Mouse (Mus musculus) neural tube, embryonic 15.5 days (tissue): ENCODE results near the gene Hist1h1e. TPM values are rescaled to one million over a fixed set of nuclear protein-coding genes. Genes with fewer than 3 reads are reported as not detected.
"Not testable (repeated sequence)": the region's sequence is repeated elsewhere in the genome, so short reads cannot be mapped to it uniquely, and the experiment has no call there.

Experiments
- ATAC-seq: fragments of 200-750 bp; cut with Nextera tagmentation; 2 replicates; pipeline ENCODE4 v1.8.0; 2017; ENCODE audit warnings: mild to moderate bottlenecking, moderate TSS enrichment, moderate library complexity; ENCODE audit not compliant: low FRiP score
- H3K27ac ChIP-seq: fragments of 300-500 bp; sonication (generic); replicated peaks from 2 replicates; pipeline ENCODE4 v1.5.1; 2015; ENCODE audit warnings: mild to moderate bottlenecking, inconsistent platforms
- H3K27me3 ChIP-seq: fragments of 300-500 bp; sonication (generic); replicated peaks from 2 replicates; pipeline ENCODE4 v1.6.1; 2015; ENCODE audit warnings: inconsistent platforms
- H3K36me3 ChIP-seq: fragments of 300-500 bp; sonication (generic); 2 replicates; pipeline ENCODE4 v1.6.1; 2015; ENCODE audit warnings: inconsistent platforms
- H3K4me1 ChIP-seq: fragments of 300-500 bp; sonication (generic); 2 replicates; pipeline ENCODE4 v1.6.1; 2015; ENCODE audit warnings: inconsistent platforms
- H3K4me2 ChIP-seq: fragments of 300-500 bp; sonication (generic); 2 replicates; pipeline ENCODE4 v1.6.1; 2015; ENCODE audit warnings: inconsistent platforms, mild to moderate bottlenecking, moderate library complexity
- H3K4me3 ChIP-seq: fragments of 300-500 bp; sonication (generic); replicated peaks from 2 replicates; pipeline ENCODE4 v1.5.1; 2015; ENCODE audit warnings: mild to moderate bottlenecking, inconsistent platforms
- H3K9ac ChIP-seq: fragments of 300-500 bp; sonication (generic); replicated peaks from 2 replicates; pipeline ENCODE4 v1.6.1; 2015; ENCODE audit warnings: mild to moderate bottlenecking, inconsistent platforms
- H3K9me3 ChIP-seq: fragments of 300-500 bp; sonication (generic); replicated peaks from 2 replicates; pipeline ENCODE4 v1.6.1; 2016; ENCODE audit warnings: inconsistent platforms
- WGBS: fragments of 180-500 bp; shearing (Covaris S2); methylation state at CpG from one replicate; pipeline ENCODE4 v1.1.7; 2015; ENCODE audit warnings: mixed read lengths; 5-methylcytosine and 5-hydroxymethylcytosine counted together
- polyA plus RNA-seq: library from polyadenylated mRNA; unstranded; fragments of >200 nt; fragmentation: Nextera tagmentation; extraction: Ambion mirVana; gene quantifications from 2 replicates; pipeline ENCODE4 v1.2.1, GENCODE M21; 2015

The Hist1h1e gene
- polyA plus RNA-seq, 1 experiment from 2014 or later = 4.3 TPM

DNA sequence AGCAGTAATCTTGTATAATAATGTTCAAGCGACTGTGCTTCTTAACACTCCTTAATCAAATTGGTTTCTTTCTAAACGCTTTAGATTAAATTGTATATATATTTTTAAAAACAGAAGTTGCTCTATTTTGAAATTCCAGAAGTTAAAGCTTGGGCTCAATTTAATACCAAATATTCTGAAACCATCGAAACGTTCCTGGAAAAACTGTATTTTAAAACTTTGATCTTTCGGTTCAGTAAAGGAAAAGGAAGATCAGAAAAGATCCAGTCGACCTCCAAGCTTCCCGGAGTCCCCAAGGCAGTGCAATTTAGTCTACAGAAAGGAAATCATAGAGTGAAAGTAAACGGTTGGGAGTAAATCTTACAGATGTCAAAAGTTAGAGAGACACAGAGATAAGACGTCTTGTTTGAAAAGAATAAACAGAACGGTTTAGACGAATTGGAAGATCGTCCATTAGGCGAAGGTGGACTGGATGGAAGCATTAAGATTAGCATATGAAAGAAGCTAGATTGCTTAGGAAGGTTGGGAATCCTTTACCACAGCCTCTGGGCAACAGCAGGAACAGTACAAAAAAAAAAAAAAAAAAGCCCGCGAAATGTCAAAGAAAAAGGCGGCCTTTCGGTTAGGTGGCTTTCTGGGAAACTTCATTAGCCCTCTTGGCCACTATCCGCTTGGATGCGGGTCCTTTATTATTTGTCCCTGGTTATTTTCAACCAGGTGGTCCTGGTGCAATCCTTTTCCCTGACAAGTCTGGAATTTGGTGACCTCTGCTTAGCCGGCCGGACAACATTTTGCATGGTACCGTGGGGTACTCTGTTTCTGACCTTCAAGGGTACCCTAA, 36.0 kb downstream of the Hist1h1e start:
- Histone ChIP-seq H3K27me3 (no peaks in the 10 kb centered on the region), H3K9ac (peak overlapping the region; percentile 21), H3K36me3 (no peaks in the 10 kb centered on the region), H3K4me2 (peak overlapping the region; percentile 87), H3K27ac (peak overlapping the region; percentile 90), H3K9me3 (no peaks in the 10 kb centered on the region), H3K4me1 (peaks cover 31% of the 10 kb centered on the region), H3K4me3 (peak overlapping the region; percentile 31)
- no peak for ATAC-seq
- under 1% methylated on average over 22 of the region's 22 CpGs for WGBS

DNA sequence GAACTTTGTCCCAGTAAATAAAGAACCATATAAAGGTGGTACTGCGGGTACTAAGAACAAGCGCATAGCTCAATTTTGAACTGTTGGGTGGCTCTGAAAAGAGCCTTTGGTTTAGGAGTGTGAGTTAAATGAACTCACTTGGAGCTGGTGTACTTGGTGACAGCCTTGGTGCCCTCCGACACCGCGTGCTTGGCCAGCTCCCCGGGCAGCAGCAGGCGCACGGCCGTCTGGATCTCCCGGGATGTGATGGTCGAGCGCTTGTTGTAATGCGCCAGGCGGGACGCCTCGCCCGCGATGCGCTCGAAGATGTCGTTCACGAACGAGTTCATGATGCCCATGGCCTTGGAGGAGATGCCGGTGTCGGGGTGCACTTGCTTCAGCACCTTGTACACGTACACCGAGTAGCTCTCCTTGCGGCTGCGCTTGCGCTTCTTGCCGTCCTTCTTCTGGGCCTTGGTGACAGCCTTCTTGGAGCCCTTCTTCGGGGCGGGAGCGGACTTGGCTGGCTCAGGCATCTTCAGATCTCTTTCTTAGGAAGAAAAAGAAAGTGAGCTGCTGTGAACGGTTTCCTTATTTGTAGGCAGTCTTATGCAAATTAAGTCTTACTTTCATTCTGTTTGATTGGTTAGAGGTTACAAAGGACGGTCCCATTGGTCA, 36.8 kb downstream of the Hist1h1e start:
- peaks cover 31% of the 10 kb centered on the region for H3K4me1 ChIP-seq
- H3K9me3 ChIP-seq, H3K27me3 ChIP-seq, H3K36me3 ChIP-seq: not testable (repeated sequence)
- peak overlapping the region; percentile 87 for H3K4me2 ChIP-seq
- WGBS = under 1% methylated on average over 26 of the region's 36 CpGs
- peak overlapping the region; percentile 61 for H3K9ac ChIP-seq
- ATAC-seq = peak; percentile 92
- peak overlapping the region; percentile 47 for H3K4me3 ChIP-seq
- peak overlapping the region; percentile 90 for H3K27ac ChIP-seq

DNA sequence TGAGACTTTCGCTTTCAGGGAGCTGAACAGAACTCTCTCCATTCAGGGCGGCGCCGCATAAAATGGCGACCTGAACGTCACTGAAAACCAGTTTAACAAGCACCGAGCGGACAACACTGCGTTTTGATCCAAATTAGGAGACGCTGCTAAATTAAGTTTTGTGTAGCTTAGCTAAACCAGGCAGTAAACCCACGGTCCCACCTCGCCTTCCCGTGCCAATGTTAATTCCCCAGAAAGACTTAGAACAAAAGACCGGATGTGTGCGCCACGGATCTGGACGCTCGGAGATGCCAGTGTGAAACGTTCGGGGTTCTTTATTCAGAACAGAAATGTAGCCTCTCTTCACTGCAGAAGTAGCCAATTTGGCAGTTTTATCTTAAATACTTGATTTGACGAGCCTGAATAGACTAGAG, 37.3 kb downstream of the Hist1h1e start:
- no peaks in the 10 kb centered on the region for H3K36me3 ChIP-seq
- H3K4me1 ChIP-seq = peaks cover 31% of the 10 kb centered on the region
- ATAC-seq = peak; percentile 23; the same call in 1 of the 2 replicates
- no peaks in the 10 kb centered on the region for H3K27me3 ChIP-seq
- H3K9ac ChIP-seq = peak overlapping the region; percentile 61
- peak overlapping the region; percentile 87 for H3K4me2 ChIP-seq
- peak overlapping the region; percentile 47 for H3K4me3 ChIP-seq
- under 1% methylated on average over 21 of the region's 21 CpGs for WGBS
- no peaks in the 10 kb centered on the region for H3K9me3 ChIP-seq
- peak overlapping the region; percentile 90 for H3K27ac ChIP-seq

DNA sequence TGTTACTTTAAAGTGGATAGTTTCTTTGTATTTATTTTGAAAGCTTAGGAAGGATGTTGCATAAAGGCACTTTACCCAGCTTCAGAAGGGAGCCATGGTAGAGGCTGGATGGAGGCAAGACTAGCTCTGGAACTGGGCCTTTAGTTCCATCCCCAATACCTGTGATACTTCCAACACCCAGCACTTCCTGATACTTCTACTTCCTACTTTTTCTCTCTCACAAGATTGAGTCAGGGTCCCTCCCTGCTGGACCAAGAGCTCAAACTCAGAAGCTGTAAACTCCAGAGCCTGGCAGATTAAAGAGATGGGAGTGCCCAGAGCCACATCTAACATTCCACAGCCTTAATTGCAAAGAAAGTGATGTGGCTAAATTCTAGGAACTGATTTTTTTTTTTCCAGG, 38.0 kb downstream of the Hist1h1e start:
- Histone ChIP-seq H3K36me3 (no peaks in the 10 kb centered on the region), H3K4me2 (peak overlapping the region; percentile 87), H3K4me3 (peak overlapping the region; percentile 47), H3K4me1 (peaks cover 31% of the 10 kb centered on the region), H3K9me3 (no peaks in the 10 kb centered on the region), H3K27me3 (no peaks in the 10 kb centered on the region), H3K9ac (peak overlapping the region; percentile 61), H3K27ac (peak overlapping the region; percentile 90)
- no peak for ATAC-seq

DNA sequence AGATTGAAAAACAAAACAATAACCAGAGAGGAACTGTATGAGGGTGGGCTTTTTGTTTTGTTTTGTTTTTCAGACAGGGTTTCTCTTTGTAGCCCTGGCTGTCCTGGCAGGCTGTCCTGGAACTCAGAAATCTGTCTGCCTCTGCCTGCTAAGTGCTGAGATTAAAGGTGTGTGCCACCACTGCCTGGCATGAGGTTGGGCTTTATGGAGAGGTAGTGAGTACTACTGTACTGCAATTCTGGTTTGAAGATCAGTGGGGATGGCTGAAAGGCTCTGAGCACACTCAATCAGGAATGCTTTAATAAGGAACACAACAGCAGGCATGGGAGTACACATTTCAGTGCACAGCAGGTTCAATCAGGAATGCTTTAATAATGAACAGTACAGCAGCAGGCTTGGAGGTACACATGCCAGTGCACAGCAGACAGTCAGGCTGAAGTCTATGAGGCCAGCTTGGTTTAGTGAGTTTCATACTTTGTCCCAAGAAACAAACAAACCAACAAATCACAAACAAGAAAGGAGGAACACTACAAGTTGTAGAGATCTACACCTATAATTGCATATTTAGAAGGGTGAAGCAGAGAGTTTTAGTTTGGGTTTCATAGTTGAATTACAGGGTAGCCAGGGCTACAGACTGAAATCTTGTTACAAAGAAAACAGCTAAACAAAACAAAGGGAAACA, 38.8 kb downstream of the Hist1h1e start:
- ATAC-seq = no peak
- H3K4me3 ChIP-seq = no peak overlapping the region
- no peak overlapping the region for H3K4me2 ChIP-seq

DNA sequence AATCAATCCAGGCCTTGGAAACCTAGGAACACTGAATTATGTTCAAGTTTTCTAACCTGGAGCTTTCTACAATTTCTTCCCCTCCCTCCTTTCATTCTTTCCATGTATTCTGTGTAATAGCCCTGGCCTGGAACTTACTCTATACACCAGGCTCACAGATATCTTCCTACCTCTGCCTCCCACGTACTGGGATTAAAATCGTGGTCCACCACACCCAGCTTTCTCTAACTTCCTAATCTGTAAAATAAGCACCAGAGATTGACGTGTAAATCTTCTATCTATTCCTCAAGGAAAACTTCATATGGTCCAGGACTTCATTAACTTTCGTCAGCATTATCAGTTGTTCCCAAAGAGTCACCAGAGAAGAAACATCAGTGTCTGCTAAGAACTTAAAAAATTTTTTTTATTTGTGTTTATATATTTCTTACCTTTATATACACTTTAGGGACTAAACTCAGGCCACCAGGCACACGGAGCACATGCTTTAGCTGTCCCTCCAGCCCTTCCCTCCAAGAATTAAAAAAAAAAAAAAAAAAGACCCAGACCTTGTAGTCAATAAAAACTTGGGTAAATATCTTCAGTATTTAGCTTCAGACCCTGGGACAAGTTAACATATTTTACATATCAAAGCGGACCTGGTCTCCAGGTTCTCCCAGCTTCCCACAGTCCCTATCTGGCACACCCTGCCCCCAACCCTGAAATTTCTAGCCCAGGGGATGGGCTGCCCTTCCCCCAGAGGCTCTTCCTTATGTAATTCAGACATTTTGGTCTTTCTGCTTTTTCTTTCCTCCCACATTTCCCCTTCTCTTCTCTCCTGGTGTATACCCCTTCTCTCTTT, 39.9 kb downstream of the Hist1h1e start:
- H3K4me3 ChIP-seq = peak overlapping the region; percentile 50
- ATAC-seq = no peak
- WGBS = 6% methylated on average over 6 of the region's 6 CpGs
- peak overlapping the region; percentile 81 for H3K27ac ChIP-seq
- H3K4me2 ChIP-seq = peak overlapping the region; percentile 73
- peaks cover 31% of the 10 kb centered on the region for H3K4me1 ChIP-seq
- H3K27me3 ChIP-seq = no peaks in the 10 kb centered on the region
- peak overlapping the region; percentile 49 for H3K9ac ChIP-seq
- H3K36me3 ChIP-seq = no peaks in the 10 kb centered on the region
- no peaks in the 10 kb centered on the region for H3K9me3 ChIP-seq

More for the DNA sequence above, 38.8 kb downstream of the Hist1h1e start:
- Histone ChIP-seq H3K27me3 (no peaks in the 10 kb centered on the region), H3K9me3 (no peaks in the 10 kb centered on the region), H3K36me3 (no peaks in the 10 kb centered on the region), H3K4me1 (peaks cover 31% of the 10 kb centered on the region), H3K27ac (no peak overlapping the region), H3K9ac (no peak overlapping the region)

DNA sequence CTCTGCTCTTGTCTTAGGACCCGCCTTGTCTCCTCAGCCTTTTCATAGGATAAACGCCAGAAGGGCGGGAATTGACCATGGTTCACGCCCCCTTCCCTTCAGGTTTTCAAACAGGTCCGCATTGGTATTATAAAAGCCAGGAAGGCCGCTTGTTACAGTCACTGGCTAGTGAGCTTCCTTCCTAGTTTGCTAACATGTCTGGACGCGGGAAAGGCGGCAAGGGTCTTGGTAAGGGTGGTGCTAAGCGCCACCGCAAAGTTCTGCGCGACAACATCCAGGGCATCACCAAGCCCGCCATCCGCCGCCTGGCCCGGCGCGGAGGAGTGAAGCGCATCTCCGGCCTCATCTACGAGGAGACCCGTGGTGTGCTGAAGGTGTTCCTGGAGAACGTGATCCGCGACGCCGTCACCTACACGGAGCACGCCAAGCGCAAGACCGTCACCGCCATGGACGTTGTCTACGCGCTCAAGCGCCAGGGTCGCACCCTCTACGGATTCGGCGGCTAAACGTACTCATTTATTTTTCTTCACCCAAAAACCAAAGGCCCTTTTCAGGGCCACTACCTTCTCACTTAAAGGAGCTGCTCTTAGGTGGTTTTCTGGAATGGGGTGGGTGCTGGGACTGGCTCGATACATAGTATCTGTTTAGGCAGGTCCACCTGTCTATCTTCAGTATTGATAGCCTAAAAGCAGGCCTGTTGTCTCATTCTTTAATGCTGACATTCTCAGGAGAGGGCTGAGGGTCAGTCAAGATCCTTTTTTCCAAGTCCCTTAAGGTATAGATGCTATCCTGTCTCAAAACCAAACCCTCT, 40.7 kb downstream of the Hist1h1e start, which contains the start of gene Hist1h4d:
Hist1h4d (plus strand) TSS at position 191 of the 811 bp plus-strand sequence.
- no peaks in the 10 kb centered on the region for H3K36me3 ChIP-seq
- H3K27ac ChIP-seq = peak within 1 kb of the TSS; percentile 81
- peak; percentile 91 for ATAC-seq
- peak within 1 kb of the TSS; percentile 73 for H3K4me2 ChIP-seq
- H3K4me3 ChIP-seq = peak within 1 kb of the TSS; percentile 50
- no peaks in the 10 kb centered on the region for H3K27me3 ChIP-seq
- peak within 1 kb of the TSS; percentile 49 for H3K9ac ChIP-seq
- H3K9me3 ChIP-seq = no peaks in the 10 kb centered on the region
- H3K4me1 ChIP-seq = peaks cover 33% of the 10 kb centered on the region
- WGBS = under 1% methylated on average over 43 of the region's 43 CpGs

DNA sequence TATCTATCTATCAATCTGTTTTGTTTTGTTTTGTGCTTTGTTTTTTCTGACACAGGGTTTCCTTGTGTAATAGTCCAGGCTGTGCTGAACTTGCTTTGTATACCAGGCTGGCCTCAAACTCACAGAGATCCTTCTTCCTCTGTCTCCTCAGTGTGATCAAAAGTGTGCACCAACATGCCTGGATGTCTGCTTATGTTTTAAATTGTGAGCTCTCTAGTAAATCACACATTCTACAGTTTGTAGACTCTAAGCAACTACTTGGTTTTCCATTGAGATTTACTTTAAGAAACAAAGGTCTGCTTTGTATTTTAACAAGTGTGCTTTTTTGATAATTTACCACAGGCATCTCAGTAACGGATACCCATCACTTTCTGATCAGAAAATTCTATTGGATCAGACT, 44.5 kb downstream of the Hist1h1e start:
- 91% methylated on average over 1 of the region's 1 CpGs for WGBS
- no peak for ATAC-seq
- no peak overlapping the region for H3K9ac ChIP-seq
- H3K27me3 ChIP-seq = no peaks in the 10 kb centered on the region
- no peaks in the 10 kb centered on the region for H3K9me3 ChIP-seq
- no peak overlapping the region for H3K27ac ChIP-seq
- H3K36me3 ChIP-seq = no peaks in the 10 kb centered on the region
- no peak overlapping the region for H3K4me2 ChIP-seq
- peaks cover 32% of the 10 kb centered on the region for H3K4me1 ChIP-seq
- no peak overlapping the region for H3K4me3 ChIP-seq

DNA sequence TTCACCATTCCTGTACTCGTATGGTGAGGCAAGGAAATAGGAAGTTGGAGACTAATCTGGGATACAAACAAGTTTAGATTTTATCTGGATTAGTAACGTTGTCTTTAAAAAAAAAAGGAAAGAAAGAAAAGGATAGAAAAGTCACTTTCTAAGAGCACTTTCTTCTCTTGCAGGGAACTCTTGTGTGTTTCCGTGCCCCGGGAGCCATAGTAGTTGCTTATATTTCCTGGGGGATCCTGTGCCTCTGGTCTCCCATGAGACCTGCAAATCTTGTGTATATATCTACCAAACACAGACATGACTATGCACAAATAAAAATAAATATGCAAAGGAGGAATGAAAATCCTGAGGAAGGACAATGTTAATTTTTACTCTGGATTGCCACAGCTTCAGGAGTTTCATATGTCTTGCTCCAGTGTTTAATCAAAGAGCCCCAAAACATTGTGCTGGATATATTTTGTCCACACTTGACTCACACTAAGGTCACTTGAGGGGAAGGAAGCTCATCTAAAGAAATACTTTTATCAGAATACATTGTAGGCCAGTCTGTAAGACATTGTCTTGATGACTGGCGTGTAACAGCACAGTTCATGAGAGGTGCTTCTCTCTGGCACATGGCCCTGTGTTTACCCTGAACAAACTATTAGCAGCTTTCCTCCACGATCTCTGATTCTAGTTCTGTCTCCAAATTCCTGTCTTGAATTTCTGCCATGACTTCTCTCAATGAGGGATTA, 45.3 kb downstream of the Hist1h1e start:
- no peak overlapping the region for H3K27ac ChIP-seq
- no peaks in the 10 kb centered on the region for H3K36me3 ChIP-seq
- 56% methylated on average over 6 of the region's 6 CpGs for WGBS
- peak overlapping the region; percentile 71 for H3K4me2 ChIP-seq
- peak overlapping the region; percentile 41 for H3K4me3 ChIP-seq
- no peak for ATAC-seq
- no peak overlapping the region for H3K9ac ChIP-seq
- no peaks in the 10 kb centered on the region for H3K9me3 ChIP-seq
- H3K4me1 ChIP-seq = peaks cover 32% of the 10 kb centered on the region
- no peaks in the 10 kb centered on the region for H3K27me3 ChIP-seq

DNA sequence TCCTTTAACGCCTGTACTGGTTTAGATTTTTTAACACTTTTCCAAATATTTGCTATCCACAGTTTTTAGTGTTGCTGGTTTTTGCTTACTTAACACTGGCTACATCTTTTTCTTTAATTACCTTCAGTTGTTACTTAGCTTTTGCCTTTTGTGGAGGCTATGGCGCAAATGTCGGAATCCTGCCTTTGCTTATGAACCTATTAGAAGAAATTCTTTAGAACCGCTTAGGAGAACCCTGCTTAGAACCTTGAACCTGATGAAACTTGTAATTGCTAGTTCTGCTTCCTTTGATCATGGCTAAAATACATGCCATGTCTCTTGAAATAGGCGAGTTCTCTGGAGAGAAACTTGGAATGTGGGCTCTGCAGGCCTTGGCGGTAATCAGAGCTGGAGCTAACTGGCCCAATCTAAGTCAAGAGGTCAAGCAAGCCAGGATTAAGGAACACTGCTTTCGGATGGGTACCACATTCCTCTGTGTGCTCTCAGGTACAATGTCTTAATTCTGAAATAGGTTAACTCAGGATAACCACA, 45.9 kb downstream of the Hist1h1e start:
- Histone ChIP-seq H3K36me3 (no peaks in the 10 kb centered on the region), H3K27me3 (no peaks in the 10 kb centered on the region), H3K4me3 (peak overlapping the region; percentile 41), H3K4me2 (peak overlapping the region; percentile 71), H3K9ac (peak overlapping the region; percentile 56), H3K27ac (peak overlapping the region; percentile 77; the same call in 1 of the 2 replicates), H3K9me3 (no peaks in the 10 kb centered on the region), H3K4me1 (peaks cover 32% of the 10 kb centered on the region)
- ATAC-seq = no peak
- 5% methylated on average over 7 of the region's 7 CpGs for WGBS
